Mouse (Mus musculus): ENCODE results near the gene Hist1h2bb.
"Not testable (repeated sequence)": the region's sequence is repeated elsewhere in the genome, so short reads cannot be mapped to it uniquely, and the experiment has no call there.

The Hist1h2bb gene

DNA sequence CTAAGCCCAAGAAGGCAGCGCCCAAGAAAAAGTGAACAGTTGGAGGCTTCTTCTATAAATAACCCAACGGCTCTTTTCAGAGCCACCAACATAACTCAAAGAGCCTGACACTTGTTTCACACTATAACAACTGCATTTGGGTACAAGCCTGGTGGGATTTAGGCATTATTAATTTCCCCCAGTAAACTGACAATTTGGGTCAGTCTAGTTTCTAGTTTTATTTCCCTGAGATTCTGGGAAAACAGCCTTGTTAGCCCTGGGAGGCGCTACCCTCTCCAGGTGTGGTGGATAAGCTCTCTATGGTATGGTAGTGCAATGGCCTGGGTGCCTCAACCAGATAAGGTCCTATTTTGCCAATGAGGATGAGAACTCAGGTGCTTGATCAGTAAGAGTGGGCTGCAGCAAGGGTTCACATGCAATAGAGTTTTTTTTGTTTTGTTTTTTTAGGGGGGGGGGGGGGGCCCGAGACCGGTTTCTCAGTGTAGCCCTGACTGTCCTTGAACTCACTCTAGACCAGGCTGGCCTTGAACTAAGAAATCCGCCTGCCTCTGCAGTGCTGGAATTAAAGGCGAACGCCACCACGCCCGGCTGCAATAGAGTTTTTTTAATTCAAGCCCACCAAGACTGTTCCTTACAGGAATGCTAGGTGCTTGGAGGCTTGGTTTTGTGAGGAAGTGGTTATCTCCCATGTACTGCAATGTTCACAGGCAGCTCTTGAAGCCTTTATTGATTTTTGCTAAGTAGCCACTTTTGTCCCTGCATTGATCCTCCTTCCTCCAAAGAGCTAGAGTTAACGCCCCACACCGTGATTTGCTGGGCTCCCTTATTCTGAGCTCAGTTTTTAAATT, 18.0 kb downstream of the Hist1h2bb start:
- no peak for DNase-seq (ENCODE audit: extremely low spot score, low spot score)

DNA sequence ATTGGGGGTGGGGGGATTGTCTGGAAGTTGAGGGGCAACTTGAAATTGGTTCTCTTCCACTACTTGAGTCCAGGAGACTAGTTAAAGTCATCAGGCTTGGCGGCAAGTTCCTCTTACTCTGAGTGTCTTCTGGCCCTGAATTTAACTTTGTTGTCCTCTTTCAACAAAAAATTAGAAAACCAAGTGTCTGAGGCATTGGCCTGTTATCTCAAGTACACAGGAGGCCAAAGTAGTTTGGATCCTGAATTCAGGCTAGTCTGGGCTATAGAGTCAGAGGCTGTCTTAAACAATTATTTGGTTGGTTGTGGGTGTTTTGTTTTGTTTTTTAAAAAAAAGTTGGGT, 18.6 kb downstream of the Hist1h2bb start:
- DNase-seq (ENCODE audit: extremely low spot score, low spot score) = no peak

DNA sequence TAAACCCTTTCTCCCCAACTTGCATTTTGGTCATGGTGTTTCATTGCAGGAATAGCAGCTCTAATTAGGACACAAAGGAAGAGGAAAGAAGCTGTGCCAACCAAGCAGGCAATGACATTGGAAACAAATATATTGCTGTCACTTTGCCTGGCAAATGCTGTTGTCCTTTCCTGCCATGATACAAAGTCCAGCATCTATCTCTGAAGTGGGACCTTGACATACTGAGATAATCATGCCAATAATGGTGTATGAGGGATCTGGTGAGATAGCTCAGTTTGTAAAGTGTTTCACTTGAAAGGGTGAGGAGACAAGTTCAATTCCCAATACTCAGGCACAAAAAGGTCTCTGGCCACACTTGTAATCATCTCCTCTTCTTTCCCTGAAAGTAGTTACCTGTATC, 20.2 kb downstream of the Hist1h2bb start:
- DNase-seq (ENCODE audit: extremely low spot score, low spot score) = no peak

DNA sequence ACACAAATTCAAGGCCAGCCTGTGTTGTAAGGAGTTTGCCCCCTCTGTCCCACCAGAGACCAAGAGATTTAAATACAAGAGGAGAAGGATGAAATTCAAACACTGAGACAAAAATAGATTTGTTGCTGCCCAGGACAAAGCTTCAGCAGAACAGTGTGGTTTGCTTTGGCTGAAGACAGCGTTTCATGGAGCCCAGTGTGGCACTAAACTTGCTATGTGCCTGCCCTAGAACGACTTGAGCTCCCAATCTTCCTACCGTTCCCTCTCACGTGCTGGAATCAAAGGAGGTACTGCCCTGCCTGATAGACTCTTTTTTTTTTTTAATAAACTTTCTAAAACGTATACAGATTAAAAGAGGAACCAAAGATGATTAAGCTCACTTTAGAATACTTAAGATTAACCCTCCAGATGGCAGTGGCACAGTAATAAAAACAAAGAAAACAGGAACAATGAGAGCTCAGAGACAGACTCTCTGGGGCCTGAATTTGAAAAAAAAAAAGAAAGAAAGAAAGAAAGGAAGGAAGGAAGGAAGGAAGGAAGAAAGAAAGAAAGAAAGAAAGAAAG, 22.4 kb downstream of the Hist1h2bb start:
- DNase-seq (ENCODE audit: extremely low spot score, low spot score) = no peak

DNA sequence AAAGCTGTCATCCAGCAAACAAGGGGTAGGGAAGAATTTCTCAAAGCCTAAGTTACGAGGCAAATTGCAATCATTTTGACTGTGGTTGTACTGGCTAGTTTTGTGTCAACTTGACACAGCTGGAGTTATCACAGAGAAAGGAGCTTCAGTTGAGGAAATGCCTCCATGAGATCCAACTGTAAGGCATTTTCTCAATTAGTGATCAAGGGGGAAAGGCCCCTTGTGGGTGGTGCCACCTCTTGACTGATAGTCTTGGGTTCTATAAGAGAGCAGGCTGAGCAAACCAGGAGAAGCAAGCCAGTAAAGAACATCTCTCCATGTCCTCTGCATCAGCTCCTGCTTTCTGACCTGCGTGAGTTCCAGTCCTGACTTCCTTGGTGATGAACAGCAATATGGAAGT, 23.1 kb downstream of the Hist1h2bb start, which contains the start of gene Trim38:
Trim38 (plus strand) TSS at position 301 of the 400 bp plus-strand sequence.
- not testable (repeated sequence) for DNase-seq (ENCODE audit: extremely low spot score, low spot score)

DNA sequence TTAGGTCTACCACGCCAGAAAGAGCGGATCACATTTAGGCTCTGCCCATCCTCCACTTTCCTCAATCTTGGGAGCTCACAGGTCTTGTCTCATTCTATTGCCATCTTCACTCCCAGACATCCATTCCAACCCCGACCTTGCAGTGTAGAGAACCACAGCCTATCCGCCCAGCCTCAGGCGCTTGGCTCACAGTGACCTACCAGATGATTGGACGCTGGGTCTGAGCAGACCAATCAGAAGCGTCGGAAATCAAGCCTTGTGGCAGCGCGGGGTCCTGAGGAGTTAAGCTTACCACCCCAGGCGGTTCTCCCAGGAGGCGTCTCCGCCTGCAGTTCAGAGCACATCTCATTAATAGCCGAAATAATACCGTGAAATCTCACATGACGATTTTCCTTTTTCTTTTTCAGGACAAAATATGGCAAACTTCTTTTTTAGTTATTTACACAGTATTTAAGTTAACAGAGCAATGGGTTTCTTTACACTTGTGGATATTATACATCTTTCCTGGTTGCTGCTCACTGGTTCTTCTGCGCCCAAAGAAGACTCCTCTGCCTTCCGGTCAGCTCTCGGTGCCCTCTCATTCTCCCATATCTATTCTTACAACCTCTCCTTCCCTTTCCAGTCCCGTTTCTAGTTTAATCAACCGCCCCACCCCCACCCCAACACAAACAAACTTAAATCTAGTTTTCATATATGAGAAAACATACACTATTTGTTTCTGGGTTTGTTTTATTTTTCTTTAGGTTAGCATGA, 26.2 kb downstream of the Hist1h2bb start:
- peak; percentile 54 for DNase-seq (ENCODE audit: extremely low spot score, low spot score)

DNA sequence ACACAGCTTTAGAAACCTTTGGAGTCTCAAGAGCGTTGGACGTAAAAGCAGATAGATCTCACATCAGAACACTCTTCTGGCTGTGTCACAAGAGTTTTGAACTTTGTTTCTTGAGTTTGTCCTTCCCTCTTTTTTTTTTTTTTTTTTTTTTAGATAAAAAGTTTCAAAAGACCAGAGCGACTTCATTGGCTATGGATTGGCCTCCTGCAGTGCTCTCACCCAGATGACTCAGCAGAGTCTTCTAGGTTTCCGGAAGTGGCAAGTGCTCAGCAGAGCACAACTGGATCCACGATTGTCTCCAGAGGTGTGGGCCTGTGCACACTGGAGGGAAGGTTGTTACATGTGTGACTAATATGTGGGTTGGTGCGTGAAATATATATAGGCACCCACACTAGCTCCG, 31.8 kb downstream of the Hist1h2bb start:
- DNase-seq (ENCODE audit: extremely low spot score, low spot score) = no peak

DNA sequence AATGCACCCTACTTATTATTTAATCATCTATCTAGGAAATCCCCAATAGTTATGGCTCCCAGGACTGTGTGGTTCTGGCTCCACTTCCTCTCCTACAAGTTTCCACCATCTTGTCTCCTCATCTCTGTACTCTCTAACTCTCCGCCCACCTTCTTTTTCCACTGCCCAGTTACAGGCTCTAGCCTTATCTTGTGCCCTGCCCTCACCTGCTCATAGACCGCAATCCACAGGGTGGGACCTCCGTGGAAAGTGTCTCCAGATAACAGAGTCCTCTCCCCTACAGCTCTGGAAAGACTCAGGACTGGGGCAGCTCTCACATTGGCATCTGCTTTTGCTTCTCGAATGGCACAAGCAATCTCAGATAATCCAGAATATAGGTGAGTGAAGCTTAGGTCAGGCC, 32.5 kb downstream of the Hist1h2bb start:
- no peak for DNase-seq (ENCODE audit: extremely low spot score, low spot score)

DNA sequence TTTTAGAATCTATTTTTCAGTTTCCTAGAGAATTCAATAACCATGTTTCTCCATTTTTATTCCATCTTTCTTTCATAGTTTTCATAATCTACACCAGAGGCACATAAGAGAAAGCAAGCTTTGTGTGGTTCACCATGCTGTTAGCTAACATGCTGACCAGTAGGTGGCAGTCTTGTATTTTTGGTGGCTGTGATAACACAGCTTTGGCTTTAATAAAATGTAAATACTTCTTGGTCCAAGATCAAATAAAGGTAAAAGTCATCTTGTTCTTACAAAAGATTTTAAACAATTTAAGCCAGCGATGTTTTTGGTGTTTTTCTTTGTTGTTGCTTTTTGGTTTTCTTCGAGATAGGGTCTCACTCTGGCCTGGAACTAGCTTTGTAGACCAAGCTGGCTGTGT, 46.0 kb downstream of the Hist1h2bb start:
- no peak for DNase-seq (ENCODE audit: extremely low spot score, low spot score)
